Mouse (Mus musculus) lung, adult 2 months (tissue): ENCODE results near the gene Gal3st1.

Source experiments
- CTCF ChIP-seq: fragments of 200-500 bp; IDR thresholded peaks from 2 replicates; pipeline ENCODE4 v1.5.1; 2011; ENCODE audit warnings: mild to moderate bottlenecking, low read length, control low read depth; ENCODE audit not compliant: insufficient read depth
- POLR2A ChIP-seq: fragments of 200-500 bp; IDR thresholded peaks from 2 replicates; pipeline ENCODE4 v1.6.1; 2011; ENCODE audit warnings: low read depth, mild to moderate bottlenecking, control low read depth, low read length, borderline replicate concordance; ENCODE audit errors: extremely low read depth

GRCm38 (mm10) chr11:4034169-4034568 is 50.7 kb downstream of the Gal3st1 start:
- TF ChIP-seq CTCF (no peak), POLR2A (no peak)
